Mouse (Mus musculus) fat pad, adult 2 months (tissue): Measurements from ENCODE around the gene Cadps.

Source experiments
- DNase-seq: peaks from one replicate; pipeline ENCODE4 v3.0.0-alpha.2; 2011; ENCODE audit warnings: low read depth, low spot score; ENCODE audit errors: extremely low read depth

The Cadps gene

DNA sequence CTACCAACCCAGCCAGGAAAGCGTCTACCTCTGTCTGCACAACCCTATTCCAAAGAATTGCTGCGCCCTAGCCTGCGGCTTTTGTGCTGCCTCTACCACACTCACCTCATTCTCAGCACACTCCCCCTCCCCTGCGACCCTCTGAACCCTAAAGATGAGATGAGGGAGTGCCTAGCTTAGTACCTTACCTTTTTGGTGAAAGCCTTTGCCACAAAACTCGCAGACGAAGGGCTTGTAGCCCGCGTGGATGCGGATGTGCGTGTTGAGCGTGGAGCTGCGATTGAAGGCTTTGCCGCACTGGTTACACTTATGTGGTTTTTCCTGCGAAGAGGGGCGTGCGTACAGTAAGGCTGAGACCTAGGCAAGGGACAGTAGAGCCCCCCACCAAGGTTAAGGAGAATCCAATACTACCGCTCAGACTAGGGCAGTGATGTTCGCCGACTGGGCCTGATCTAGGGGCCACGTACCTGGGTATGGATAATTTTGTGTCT is 479.4 kb downstream of the Cadps start:
- no peak for DNase-seq

DNA sequence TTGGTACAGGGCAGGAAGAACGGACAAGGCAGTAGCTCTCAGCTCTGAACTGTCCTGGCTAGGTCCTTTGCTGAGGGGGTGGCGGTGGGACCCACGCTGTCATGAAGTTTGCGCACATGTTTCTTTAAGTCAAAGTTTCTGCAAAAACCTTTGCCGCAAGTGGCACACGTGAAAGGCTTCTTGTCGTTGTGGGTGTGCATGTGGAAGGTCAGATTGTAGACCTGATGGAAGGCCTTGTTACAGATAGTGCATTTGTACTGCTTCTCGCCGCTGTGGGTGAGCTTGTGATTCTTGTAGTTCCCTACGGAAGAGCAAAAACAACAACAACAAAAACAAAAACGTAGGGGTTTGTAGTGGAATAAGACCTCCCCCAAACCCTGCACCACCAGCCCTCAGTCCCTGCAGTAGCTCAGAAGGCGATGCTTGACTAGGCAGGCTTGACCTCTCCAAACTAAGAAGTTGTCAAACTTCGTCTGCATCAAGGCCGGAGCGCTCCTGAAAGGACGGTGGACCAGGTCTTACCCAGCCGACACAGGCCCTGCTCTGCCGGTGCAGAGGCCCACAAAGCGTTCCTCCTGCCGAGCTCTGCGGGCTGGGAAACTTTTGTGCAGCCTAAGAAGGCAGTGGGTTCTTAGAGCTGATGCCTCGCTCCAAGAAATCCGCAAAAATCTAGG is 480.3 kb downstream of the Cadps start:
- no peak for DNase-seq

DNA sequence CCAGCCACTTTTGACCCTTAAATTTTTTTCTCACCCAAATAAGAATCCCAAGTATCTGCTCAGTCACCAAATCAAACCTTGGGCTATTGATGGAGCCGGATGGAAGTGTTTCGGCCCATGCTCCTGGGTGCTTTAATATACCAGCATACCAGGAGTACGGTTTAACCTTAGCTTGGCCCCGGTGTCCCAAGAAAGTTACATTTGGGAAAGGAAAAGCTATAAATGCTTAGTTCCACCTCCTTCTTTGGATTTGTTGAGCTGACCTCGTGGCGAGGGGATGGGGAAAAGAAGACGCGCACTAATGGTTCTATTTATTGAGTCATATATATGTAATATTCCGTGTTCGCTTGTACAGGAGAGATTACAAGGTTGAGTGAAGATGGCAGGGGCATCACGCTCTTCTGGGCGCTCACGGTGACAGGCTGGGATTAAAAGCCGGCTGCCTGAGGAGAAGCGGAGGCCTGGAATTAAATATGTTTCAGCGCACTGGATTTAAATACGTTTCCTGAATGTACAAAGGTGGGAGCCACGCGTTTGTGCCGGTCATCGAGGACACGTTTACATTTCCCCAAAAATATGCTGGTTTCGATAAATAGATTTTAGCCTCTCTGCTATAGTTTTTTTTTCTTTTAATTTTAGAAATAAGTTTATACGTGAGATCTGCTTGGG is 481.0 kb downstream of the Cadps start:
- no peak for DNase-seq

DNA sequence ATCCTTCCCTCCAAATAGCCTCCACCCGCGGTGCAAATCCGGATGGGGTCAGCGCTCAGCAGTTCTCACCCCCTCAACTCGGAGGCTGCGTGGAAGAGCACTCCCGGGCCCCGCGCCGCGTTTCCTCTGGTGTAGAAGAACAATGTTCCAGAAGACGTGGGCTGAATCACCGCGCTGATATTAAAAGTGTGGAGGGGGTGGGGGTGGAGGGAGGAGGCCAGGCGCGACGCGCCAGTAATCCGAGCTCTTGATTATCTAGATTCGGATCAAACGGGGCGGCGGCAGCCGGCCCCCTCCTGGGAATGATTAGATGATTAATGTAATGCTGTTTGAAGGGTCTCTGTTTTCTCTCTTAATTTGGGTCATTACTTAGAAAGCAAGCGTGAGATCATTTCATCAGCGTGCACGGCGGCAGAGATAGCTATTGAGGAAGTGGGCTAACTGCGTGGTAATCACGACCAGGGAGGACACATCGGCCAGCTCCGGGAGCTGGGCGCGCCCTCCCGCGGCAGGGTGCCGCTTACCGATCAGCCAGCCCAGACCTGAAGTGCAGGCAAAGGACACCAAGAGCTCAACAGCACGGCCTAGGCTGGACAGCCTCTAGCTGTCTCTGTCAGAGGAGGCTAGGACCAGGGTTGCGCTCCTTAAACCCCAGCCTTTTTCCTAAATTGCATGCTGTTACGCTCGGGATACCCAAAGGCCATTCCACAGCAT is 481.6 kb downstream of the Cadps start:
- no peak for DNase-seq

DNA sequence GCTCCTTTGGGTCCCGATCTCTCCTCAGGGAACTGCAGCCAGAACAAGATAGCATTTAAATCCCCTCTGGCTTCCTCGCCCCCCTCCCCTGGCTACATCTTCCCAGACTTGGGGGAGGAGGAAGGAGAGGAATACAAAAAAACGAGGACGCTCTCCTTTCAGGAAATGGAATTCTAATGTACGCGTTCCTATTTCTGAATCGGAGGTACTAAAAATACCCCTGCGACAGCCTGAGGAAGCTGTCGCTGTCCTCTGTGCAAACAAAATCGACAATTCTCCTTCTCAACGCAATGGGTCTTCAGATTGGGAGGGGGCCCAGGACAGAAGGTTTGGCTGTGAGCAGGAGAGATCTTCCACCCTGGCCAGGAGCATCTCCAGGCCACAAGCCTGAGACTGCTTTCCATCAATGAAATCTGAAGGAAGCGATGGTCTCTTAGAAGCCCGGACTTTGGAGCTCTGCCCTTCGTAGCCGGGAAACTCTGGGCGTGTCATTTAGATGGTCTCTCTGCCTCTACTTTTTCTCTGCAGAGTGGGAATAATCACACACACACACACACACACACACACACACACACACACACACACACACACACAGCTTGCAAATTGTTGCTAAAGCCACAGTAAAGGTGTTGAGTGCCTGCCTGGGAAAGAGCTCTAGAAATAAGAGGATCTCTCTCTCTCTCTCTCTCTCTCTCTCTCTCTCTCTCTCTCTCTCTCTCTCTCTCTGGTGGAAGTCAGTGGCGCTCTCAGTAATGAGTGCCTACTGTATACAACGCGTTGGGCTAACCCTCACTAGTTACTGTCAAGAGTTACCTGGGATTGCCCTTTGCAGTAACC is 482.4 kb downstream of the Cadps start:
- DNase-seq, result no peak

DNA sequence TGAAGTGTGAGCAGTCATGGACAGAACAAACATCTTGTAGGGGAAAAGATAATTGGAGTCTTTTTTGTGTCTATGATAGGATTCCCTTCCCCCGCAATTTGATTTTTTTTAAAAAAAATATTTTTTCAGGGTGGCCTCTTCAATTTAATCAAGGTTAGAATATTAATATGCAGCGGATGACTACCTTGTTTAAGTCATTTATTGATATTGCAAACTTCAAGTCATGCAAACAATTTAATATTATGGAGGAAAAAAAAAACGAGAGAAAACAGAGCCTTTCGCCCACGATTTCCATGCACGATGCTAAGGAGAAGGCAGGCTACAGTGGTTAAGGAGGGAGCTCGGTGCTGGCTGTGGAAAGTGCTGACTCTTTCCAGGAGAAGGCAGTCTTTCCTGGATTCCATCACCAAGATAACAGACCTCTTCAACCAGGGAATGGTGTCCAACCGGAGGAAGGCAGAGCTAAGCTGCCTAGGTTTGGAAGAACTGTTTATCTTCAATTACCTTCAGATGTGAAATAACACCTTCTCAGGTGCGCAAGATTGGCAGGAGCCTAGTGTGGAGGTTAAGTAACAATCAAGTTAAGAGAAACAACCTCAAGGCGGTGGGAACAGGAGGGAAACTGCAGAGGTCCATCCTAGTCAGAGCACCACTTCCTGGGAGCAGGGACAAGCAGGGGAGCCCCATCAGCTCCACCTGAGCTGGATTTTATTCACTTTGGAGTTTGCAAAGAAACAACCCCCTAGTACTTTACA is 483.9 kb downstream of the Cadps start:
- no peak for DNase-seq

DNA sequence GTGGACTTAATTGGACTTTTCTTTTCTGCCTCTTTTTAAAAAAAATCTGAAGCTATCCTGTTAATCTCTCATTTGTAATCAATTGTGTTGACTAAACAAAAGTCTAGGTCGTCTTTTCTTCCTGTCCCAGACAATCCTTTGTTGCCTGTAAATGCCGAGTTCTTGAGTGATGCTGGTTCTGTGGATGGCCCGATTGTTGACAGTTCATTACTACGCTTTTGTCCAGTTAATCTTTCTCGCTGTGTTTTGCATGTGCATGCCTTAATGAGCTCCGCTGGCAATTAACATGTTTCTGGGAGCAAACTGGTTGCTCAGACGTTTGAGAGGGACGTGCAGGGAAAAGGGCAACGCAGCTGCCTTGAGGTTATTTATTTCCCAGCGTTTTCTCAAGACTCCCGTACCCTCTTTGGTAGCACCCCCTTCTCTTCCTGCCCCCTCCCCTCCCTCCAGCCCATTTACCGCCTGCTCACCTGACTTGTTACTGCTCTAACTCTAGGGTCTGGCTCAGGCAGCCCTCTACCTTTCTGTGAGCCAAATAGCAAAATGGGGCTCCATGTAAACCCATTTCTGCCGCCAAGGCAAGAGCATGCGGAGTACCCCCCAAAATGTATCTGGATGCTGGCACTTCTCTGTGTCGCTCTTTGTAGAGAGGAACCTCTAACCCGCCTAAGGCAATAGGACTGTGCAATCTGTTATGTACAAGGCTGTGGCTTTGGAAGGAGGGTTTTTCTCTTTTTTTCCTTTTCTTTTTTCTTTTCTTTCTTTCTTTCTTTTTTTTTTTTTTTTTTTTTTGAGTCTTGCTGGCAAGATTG is 484.7 kb downstream of the Cadps start:
- DNase-seq, result no peak

DNA sequence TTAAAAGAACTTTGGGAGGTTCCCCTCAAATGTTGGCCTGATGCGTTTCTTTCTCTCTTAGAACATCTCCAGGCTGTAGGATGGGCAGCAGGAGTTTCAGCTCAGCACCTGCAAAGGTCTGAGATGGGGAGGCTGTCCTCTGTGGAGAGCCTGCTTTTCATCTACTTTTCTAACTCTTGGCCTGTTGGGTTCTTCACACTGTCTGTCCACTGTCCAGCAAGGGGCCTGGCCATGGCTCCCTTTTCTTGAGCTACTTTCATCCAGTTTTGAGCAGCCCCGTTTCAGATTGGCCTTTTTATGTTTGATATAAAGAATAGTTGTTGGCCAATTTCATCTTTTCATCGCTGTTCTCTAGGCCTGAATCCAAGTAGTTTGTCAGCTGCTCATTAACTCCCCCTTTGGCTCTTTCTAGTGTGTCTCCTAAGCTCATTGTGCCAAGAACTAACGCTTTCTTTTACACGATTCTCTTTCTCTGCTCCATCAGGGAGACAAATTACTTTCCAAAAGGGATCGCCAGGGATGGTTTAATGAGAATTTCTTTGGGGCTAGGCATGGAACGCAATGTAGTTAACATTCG is 485.4 kb downstream of the Cadps start:
- DNase-seq, result no peak

DNA sequence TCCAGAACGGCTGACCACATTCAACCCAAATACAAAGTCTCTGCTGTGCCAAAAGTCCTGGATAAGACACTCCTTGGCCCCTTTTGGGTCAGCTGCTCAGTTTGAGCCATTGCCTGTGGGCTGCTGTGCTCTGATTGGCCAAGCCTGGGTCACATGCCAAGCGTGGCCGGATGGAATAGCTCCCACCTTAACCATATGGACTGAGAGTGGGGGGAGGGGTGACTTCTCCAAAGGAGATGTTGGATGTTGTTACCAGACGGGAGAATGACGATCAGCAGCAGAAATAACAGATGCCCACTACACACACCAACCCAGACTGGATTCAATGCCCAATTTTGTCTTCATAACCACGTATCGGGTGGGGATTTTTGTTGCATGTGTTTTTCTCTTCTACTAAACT is 488.0 kb downstream of the Cadps start:
- no peak for DNase-seq

DNA sequence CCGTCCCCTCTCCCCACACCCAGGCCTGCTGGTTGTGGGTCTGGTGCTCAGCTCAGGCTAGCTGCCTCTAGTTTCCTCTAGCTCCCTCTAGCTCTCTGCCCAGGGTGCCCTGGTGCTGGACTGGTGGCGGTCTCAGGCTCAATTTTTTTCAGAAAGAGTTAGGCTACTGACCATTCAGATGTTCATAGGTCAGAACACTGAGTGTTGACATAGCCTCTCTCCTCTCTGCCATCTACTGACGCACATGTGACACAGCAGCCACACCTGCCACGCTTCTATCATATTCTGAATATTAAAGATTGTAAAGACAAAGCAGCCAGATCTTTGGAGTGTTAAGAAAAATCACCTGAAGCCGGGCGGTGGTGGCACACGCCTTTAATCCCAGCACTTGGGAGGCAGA is 489.3 kb downstream of the Cadps start:
- no peak for DNase-seq
